Mouse (Mus musculus) E14TG2a.4 (cell line): ENCODE measurements at regions not wholly inside any gene's neighbourhood (a gene's known extent, or its start where the extent isn't known, plus 50 kb on each side); places are given as distances from the start of the nearest gene placed in this dataset.

Source experiments
- CTCF ChIP-seq: conservative IDR thresholded peaks from 2 replicates; pipeline ENCODE4 v1.5.1; 2014; ENCODE audit warnings: low read length
- NANOG ChIP-seq: IDR thresholded peaks from 2 replicates; pipeline ENCODE4 v1.6.1; 2014; ENCODE audit warnings: borderline replicate concordance, low read length, mixed read lengths

- TF ChIP-seq CTCF (no peak), NANOG (no peak)
These were observed 81.4 kb upstream of the Cpsf6 start for GRCm38 (mm10) chr10:117461261-117461660.
